Mouse (Mus musculus): Measurements from ENCODE around the gene Btnl2. TPM values are rescaled to one million over a fixed set of nuclear protein-coding genes. Genes with fewer than 3 reads are reported as not detected.

Gene Btnl2
- polyA plus RNA-seq, 1 experiment from 2014 or later = 0.16 TPM

Other genes starting within 250 kb of the Btnl2 start
- gene H2-DMa, start 235.3 kb upstream of the Btnl2 start, polyA plus RNA-seq (2015; fragmentation: Nextera tagmentation; extraction: Ambion mirVana) = 14.8 and 15.9 TPM in 2 replicates
- 135 and 140 TPM in 2 replicates for gene Brd2, start 232.2 kb upstream of the Btnl2 start, polyA plus RNA-seq (2015; fragmentation: Nextera tagmentation; extraction: Ambion mirVana)
- gene H2-DMb2, start 211.5 kb upstream of the Btnl2 start, polyA plus RNA-seq (2015; fragmentation: Nextera tagmentation; extraction: Ambion mirVana) = 22.6 and 25.3 TPM in 2 replicates
- 4.9 and 6.0 TPM in 2 replicates for gene H2-DMb1, start 201.8 kb upstream of the Btnl2 start, polyA plus RNA-seq (2015; fragmentation: Nextera tagmentation; extraction: Ambion mirVana)
- 3.5 and 3.8 TPM in 2 replicates for gene Tap1, start 167.3 kb upstream of the Btnl2 start, polyA plus RNA-seq (2015; fragmentation: Nextera tagmentation; extraction: Ambion mirVana)
- gene Psmb9, start 167.1 kb upstream of the Btnl2 start, polyA plus RNA-seq (2015; fragmentation: Nextera tagmentation; extraction: Ambion mirVana) = 3.0 and 3.2 TPM in 2 replicates
- gene Psmb8, start 157.1 kb upstream of the Btnl2 start, polyA plus RNA-seq (2015; fragmentation: Nextera tagmentation; extraction: Ambion mirVana) = 6.0 and 7.1 TPM in 2 replicates
- 3.5 and 4.1 TPM in 2 replicates for gene Tap2, start 151.3 kb upstream of the Btnl2 start, polyA plus RNA-seq (2015; fragmentation: Nextera tagmentation; extraction: Ambion mirVana)
- 0.13 TPM in 1 of 2 replicates, not detected in the other for gene H2-Ob, start 115.9 kb upstream of the Btnl2 start, polyA plus RNA-seq (2015; fragmentation: Nextera tagmentation; extraction: Ambion mirVana)
- 23.3 and 27.5 TPM in 2 replicates for gene H2-Ab1, start 97.1 kb upstream of the Btnl2 start, polyA plus RNA-seq (2015; fragmentation: Nextera tagmentation; extraction: Ambion mirVana)
- gene H2-Aa, start 67.0 kb upstream of the Btnl2 start, polyA plus RNA-seq (2015; fragmentation: Nextera tagmentation; extraction: Ambion mirVana) = 2.1 and 2.3 TPM in 2 replicates
- gene H2-Eb1, start 49.0 kb upstream of the Btnl2 start, polyA plus RNA-seq (2015; fragmentation: Nextera tagmentation; extraction: Ambion mirVana) = 6.2 and 6.9 TPM in 2 replicates
- not detected in 2 replicates for gene H2-Eb2, start 29.2 kb upstream of the Btnl2 start, polyA plus RNA-seq (2015; fragmentation: Nextera tagmentation; extraction: Ambion mirVana)
- not detected in 2 replicates for gene Btnl1, start 22.3 kb downstream of the Btnl2 start, polyA plus RNA-seq (2015; fragmentation: Nextera tagmentation; extraction: Ambion mirVana)
- gene BC051142, start 44.0 kb downstream of the Btnl2 start, polyA plus RNA-seq (2015; fragmentation: Nextera tagmentation; extraction: Ambion mirVana) = 0.32 and 0.77 TPM in 2 replicates
- 0.09 TPM in 1 of 2 replicates, not detected in the other for gene Btnl4, start 122.5 kb downstream of the Btnl2 start, polyA plus RNA-seq (2015; fragmentation: Nextera tagmentation; extraction: Ambion mirVana)
- gene Btnl6, start 162.5 kb downstream of the Btnl2 start, polyA plus RNA-seq (2015; fragmentation: Nextera tagmentation; extraction: Ambion mirVana) = not detected in 2 replicates
- 8.7 and 11.8 TPM in 2 replicates for gene Notch4, start 209.4 kb downstream of the Btnl2 start, polyA plus RNA-seq (2015; fragmentation: Nextera tagmentation; extraction: Ambion mirVana)
- 20.8 and 22.6 TPM in 2 replicates for gene Gpsm3, start 235.0 kb downstream of the Btnl2 start, polyA plus RNA-seq (2015; fragmentation: Nextera tagmentation; extraction: Ambion mirVana)
- 14.9 and 16.7 TPM in 2 replicates for gene Pbx2, start 236.4 kb downstream of the Btnl2 start, polyA plus RNA-seq (2015; fragmentation: Nextera tagmentation; extraction: Ambion mirVana)
- gene Ager, start 243.0 kb downstream of the Btnl2 start, polyA plus RNA-seq (2015; fragmentation: Nextera tagmentation; extraction: Ambion mirVana) = 6.5 and 7.5 TPM in 2 replicates
- gene Rnf5, start 248.9 kb downstream of the Btnl2 start, polyA plus RNA-seq (2015; fragmentation: Nextera tagmentation; extraction: Ambion mirVana) = 166 and 168 TPM in 2 replicates
- gene Agpat1, start 249.4 kb downstream of the Btnl2 start, polyA plus RNA-seq (2015; fragmentation: Nextera tagmentation; extraction: Ambion mirVana) = 60.8 and 72.2 TPM in 2 replicates

Measured in kidney, embryonic 15.5 days (tissue).